Mouse (Mus musculus): ENCODE measurements around the gene Wrap53.

DNA sequence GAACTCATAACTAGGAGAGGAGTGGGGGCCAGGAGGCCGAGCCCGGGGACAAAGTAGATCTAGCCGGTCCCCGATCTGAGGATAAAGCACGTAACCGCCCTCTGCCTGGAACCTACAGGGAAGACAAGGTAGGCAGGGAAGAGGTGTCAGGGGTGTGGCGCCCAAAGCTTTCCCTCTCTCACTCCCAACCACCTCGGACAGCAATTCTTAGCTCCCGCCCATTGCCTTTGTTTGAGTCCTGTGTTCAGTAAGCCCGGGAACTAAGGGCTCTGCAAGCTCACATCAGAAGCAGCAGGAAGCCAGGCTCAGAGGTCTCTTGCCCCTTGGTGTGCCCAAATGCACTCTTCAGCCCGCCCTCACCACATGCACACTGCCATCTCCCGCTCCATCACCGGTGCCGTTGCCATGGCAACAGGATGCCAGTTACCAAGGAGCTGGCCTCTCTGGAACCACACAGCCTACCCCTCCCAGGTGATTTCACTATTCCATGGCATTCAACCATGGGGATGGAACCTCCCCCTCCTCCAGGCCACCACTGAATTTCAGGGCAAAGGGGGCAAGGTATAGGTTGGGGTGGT lies 22.6 kb downstream of the Wrap53 start:
- TF ChIP-seq CTCF (IDR thresholded peaks at IDR 0.05; ENCODE audit: control insufficient read depth, insufficient read depth, insufficient replicate concordance, low read depth, low read length) (no peak), POLR2A (IDR thresholded peaks at IDR 0.05; ENCODE audit: control insufficient read depth, low read depth, low read length) (no peak)
